In genomic region chr7:118491431-118492147, GRCm38 (mm10) we compare ENCODE assay signal across 8 mouse cellular contexts. TPM values are rescaled to one million over a fixed set of nuclear protein-coding genes. Genes with fewer than 3 reads are reported as not detected.
A peak's percentile ranks its signal among the peaks of the same experiment; 100 is the strongest.
DNase-seq lines count a peak whose midpoint lies in the region; ATAC-seq and TF ChIP-seq lines count a peak whose summit lies in the region.

Itpripl2 (minus strand) TSS chr7:118491975.

- peak; percentile 87 for ATAC-seq in forebrain, embryonic 11.5 days (replicated peaks; ENCODE audit: low FRiP score)
- peak; percentile 83 for ATAC-seq in heart, postnatal 0 days (ENCODE audit: insufficient read depth, low read depth)
- ATAC-seq in lung, embryonic 16.5 days (ENCODE audit: low read depth) = peak; percentile 90
- peak; percentile 73; the same call in 1 of the 2 replicates for ATAC-seq in neural tube, embryonic 15.5 days (ENCODE audit: low FRiP score)

- 0 out of 2 replicates have a peak, but pooled peaks cover 2% of the 10 kb centered on the region for H3K4me1 ChIP-seq in forebrain, embryonic 11.5 days (replicated peaks; ENCODE audit: control insufficient read depth, insufficient read depth, low read length)
- peaks cover 3% of the 10 kb centered on the region; the same call in 1 of the 2 replicates for H3K4me1 ChIP-seq in heart, postnatal 0 days (ENCODE audit: control insufficient read depth, insufficient read depth)
- peaks cover 37% of the 10 kb centered on the region for H3K4me1 ChIP-seq in lung, embryonic 16.5 days (replicated peaks; ENCODE audit: control insufficient read depth, insufficient read depth, low read length)
- peaks cover 24% of the 10 kb centered on the region for H3K4me1 ChIP-seq in neural tube, embryonic 15.5 days

- H3K4me2 ChIP-seq in forebrain, embryonic 11.5 days (ENCODE audit: low read depth, low read length, severe bottlenecking) = peak within 1 kb of the TSS; percentile 79
- H3K4me2 ChIP-seq in heart, postnatal 0 days (ENCODE audit: low read depth, low read length) = peak within 1 kb of the TSS; percentile 73
- H3K4me2 ChIP-seq in lung, embryonic 16.5 days (ENCODE audit: low read depth, low read length) = peak within 1 kb of the TSS; percentile 79
- peak within 1 kb of the TSS; percentile 69 for H3K4me2 ChIP-seq in neural tube, embryonic 15.5 days

- peak within 1 kb of the TSS; percentile 61 for H3K9ac ChIP-seq in forebrain, embryonic 11.5 days (ENCODE audit: low read length)
- H3K9ac ChIP-seq in heart, postnatal 0 days (replicated peaks; ENCODE audit: low read depth, low read length) = peak within 1 kb of the TSS; percentile 92
- peak within 1 kb of the TSS; percentile 99 for H3K9ac ChIP-seq in lung, embryonic 16.5 days (ENCODE audit: low read length)
- H3K9ac ChIP-seq in neural tube, embryonic 15.5 days (replicated peaks) = peak within 1 kb of the TSS; percentile 48

- WGBS in forebrain, embryonic 11.5 days = under 1% methylated on average over 54 of the region's 55 CpGs
- under 1% methylated on average over 55 of the region's 55 CpGs for WGBS in heart, postnatal 0 days
- WGBS in lung, embryonic 16.5 days = 0% methylated on average over 38 of the region's 55 CpGs
- under 1% methylated on average over 54 of the region's 55 CpGs for WGBS in neural tube, embryonic 15.5 days

- no peak for TF ChIP-seq CTCF in heart, postnatal 0 days (IDR thresholded peaks at IDR 0.05; ENCODE audit: low read depth)

- DNase-seq in 3T3-L1 (ENCODE audit: low read depth, low spot score) (peak; percentile 77), adipocyte (ENCODE audit: low spot score) (peak; percentile 65)
- DNase-seq in forebrain, embryonic 11.5 days (ENCODE audit: low spot score) = peak; percentile 85
- peak; percentile 66 for DNase-seq in heart, postnatal 0 days (ENCODE audit: low spot score)
- peak; percentile 87 for DNase-seq in kidney, postnatal 14 days
- peak; percentile 58 for DNase-seq in thymus, postnatal 0 days (ENCODE audit: low spot score)

- peaks cover 37% of the 10 kb centered on the region for H3K27me3 ChIP-seq in forebrain, embryonic 11.5 days (ENCODE audit: control insufficient read depth, insufficient read depth, low read length)
- H3K27me3 ChIP-seq in heart, postnatal 0 days (ENCODE audit: control insufficient read depth, insufficient read depth, low read length) = peaks cover 22% of the 10 kb centered on the region
- no peaks in the 10 kb centered on the region for H3K27me3 ChIP-seq in lung, embryonic 16.5 days (ENCODE audit: control insufficient read depth, insufficient read depth, low read depth, low read length)
- H3K27me3 ChIP-seq in neural tube, embryonic 15.5 days (replicated peaks) = peaks cover 56% of the 10 kb centered on the region

- no peaks in the 10 kb centered on the region for H3K36me3 ChIP-seq in forebrain, embryonic 11.5 days (ENCODE audit: control insufficient read depth, insufficient read depth, low read length)
- peaks cover 6% of the 10 kb centered on the region; the same call in 1 of the 2 replicates for H3K36me3 ChIP-seq in heart, postnatal 0 days (replicated peaks; ENCODE audit: control insufficient read depth, insufficient read depth, low read length)
- 0 out of 2 replicates have a peak, but pooled peaks cover 6% of the 10 kb centered on the region for H3K36me3 ChIP-seq in lung, embryonic 16.5 days (ENCODE audit: control insufficient read depth, insufficient read depth, low read length)
- no peaks in the 10 kb centered on the region for H3K36me3 ChIP-seq in neural tube, embryonic 15.5 days

- TF ChIP-seq EP300 in heart, postnatal 0 days (IDR thresholded peaks at IDR 0.05; ENCODE audit: low read depth) = no peak

- peak within 1 kb of the TSS; percentile 56 for H3K4me3 ChIP-seq in forebrain, embryonic 11.5 days (ENCODE audit: low read depth, low read length)
- peak within 1 kb of the TSS; percentile 78 for H3K4me3 ChIP-seq in heart, postnatal 0 days (ENCODE audit: low read depth, low read length)
- peak within 1 kb of the TSS; percentile 79 for H3K4me3 ChIP-seq in lung, embryonic 16.5 days (ENCODE audit: low read length)
- peak within 1 kb of the TSS; percentile 46 for H3K4me3 ChIP-seq in neural tube, embryonic 15.5 days (replicated peaks)

- H3K27ac ChIP-seq in forebrain, embryonic 11.5 days (ENCODE audit: low read depth, low read length) = no peak within 1 kb of the TSS
- H3K27ac ChIP-seq in heart, postnatal 0 days (ENCODE audit: low read depth) = peak within 1 kb of the TSS; percentile 94
- H3K27ac ChIP-seq in lung, embryonic 16.5 days (ENCODE audit: low read length) = peak within 1 kb of the TSS; percentile 94
- peak within 1 kb of the TSS; percentile 29; the same call in 1 of the 2 replicates for H3K27ac ChIP-seq in neural tube, embryonic 15.5 days (replicated peaks)

- no peaks in the 10 kb centered on the region for H3K9me3 ChIP-seq in forebrain, embryonic 11.5 days (ENCODE audit: control insufficient read depth, low read length)
- no peaks in the 10 kb centered on the region for H3K9me3 ChIP-seq in heart, postnatal 0 days (replicated peaks; ENCODE audit: control insufficient read depth, low read length)
- H3K9me3 ChIP-seq in lung, embryonic 16.5 days (ENCODE audit: control insufficient read depth, low read length) = no peaks in the 10 kb centered on the region
- no peaks in the 10 kb centered on the region for H3K9me3 ChIP-seq in neural tube, embryonic 15.5 days (replicated peaks)

RNA-seq across cellular contexts. Expression of gene Itpripl2, which starts in this region (rescaled TPM):
- polyA plus RNA-seq in forebrain, embryonic 11.5 days (2014; fragmentation: Nextera tagmentation; extraction: Ambion mirVana) = 0.61 and 1.1 TPM in 2 replicates
- 25.4 and 31.6 TPM in 2 replicates for total RNA-seq in heart, postnatal 0 days (2014; rRNA removed; ENCODE audit: low replicate concordance)
- 3.8 and 3.9 TPM in 2 replicates for polyA plus RNA-seq in heart, postnatal 0 days (2015; fragmentation: Nextera tagmentation; extraction: Ambion mirVana)
- 6.9 and 7.5 TPM in 2 replicates for polyA plus RNA-seq in lung, embryonic 16.5 days (2015; fragmentation: Nextera tagmentation; extraction: Ambion mirVana)
- polyA plus RNA-seq in neural tube, embryonic 15.5 days (2015; fragmentation: Nextera tagmentation; extraction: Ambion mirVana) = 1.2 and 1.5 TPM in 2 replicates
- 1.4 and 1.8 TPM in 2 replicates for polyA plus RNA-seq in thymus, postnatal 0 days (2015; fragmentation: Nextera tagmentation; extraction: Ambion mirVana)

Comparison
In these comparisons a context has a peak if more than half of its experiments do, and no peak if none do; other contexts are left out.
1. H3K9ac ChIP-seq: peak in every context shown above with its lines; median percentile 99 in lung, embryonic 16.5 days; 92 in heart, postnatal 0 days; 61 in forebrain, embryonic 11.5 days; 48 in neural tube, embryonic 15.5 days.